Mouse (Mus musculus) kidney, adult 2 months (tissue): ENCODE measurements around the gene Zscan5b.

Experiments
- CTCF ChIP-seq: fragments of 200-500 bp; conservative IDR thresholded peaks from 2 replicates; pipeline ENCODE4 v1.5.1; 2011; ENCODE audit warnings: low read depth, mild to moderate bottlenecking, control low read depth, low read length, moderate library complexity, mixed read lengths; ENCODE audit not compliant: insufficient read depth, insufficient read length
- POLR2A ChIP-seq: fragments of 200-500 bp; IDR thresholded peaks from one replicate; pipeline ENCODE4 v1.6.1; 2011; ENCODE audit warnings: low read depth, low read length, control low read depth

- TF ChIP-seq POLR2A (no peak), CTCF (no peak)
Observed at GRCm38 (mm10) chr7:6277906-6278305, 55.8 kb downstream of the Zscan5b start.
